ENCODE assay signal across 8 mouse cellular contexts in genomic region chr19:4511116-4511841, GRCm38 (mm10). TPM values are rescaled to one million over a fixed set of nuclear protein-coding genes. Genes with fewer than 3 reads are reported as not detected.
A peak's percentile ranks its signal among the peaks of the same experiment; 100 is the strongest.
DNase-seq lines count a peak whose midpoint lies in the region; ATAC-seq and TF ChIP-seq lines count a peak whose summit lies in the region.

No protein-coding gene starts in this region.

- H3K36me3 ChIP-seq in testis, adult 2 months (ENCODE audit: control insufficient read depth, insufficient read depth, low read length), result no peaks in the 10 kb centered on the region
- H3K36me3 ChIP-seq in liver, embryonic 11.5 days (ENCODE audit: control insufficient read depth, insufficient read depth, low read length), result no peaks in the 10 kb centered on the region
- H3K36me3 ChIP-seq in stomach, postnatal 0 days (ENCODE audit: control insufficient read depth, insufficient read depth, low read length), result no peaks in the 10 kb centered on the region; the same call in 1 of the 2 replicates

- no peak for TF ChIP-seq CTCF in cerebellum, adult 2 months (IDR thresholded peaks at IDR 0.05; ENCODE audit: borderline replicate concordance, insufficient read depth, low read depth, low read length)
- no peak for TF ChIP-seq CTCF in testis, adult 2 months (IDR thresholded peaks at IDR 0.05; ENCODE audit: control insufficient read depth, insufficient read depth, insufficient replicate concordance, low read depth, low read length)
- TF ChIP-seq CTCF in stomach, postnatal 0 days (IDR thresholded peaks at IDR 0.05; ENCODE audit: low read depth), result no peak

- DNase-seq in cerebellum, adult 2 months, result no peak
- no peak for DNase-seq in cerebellum, adult 11-12 months
- no peak for DNase-seq in testis, postnatal 14 days (ENCODE audit: low spot score)
- DNase-seq in liver, embryonic 11.5 days (ENCODE audit: low spot score), result no peak
- DNase-seq in stomach, postnatal 0 days (ENCODE audit: low spot score), result peak; percentile 30
- no peak for DNase-seq in urinary bladder, postnatal 10 days (ENCODE audit: low spot score)
- no peak for DNase-seq in ovary, postnatal 14 days (ENCODE audit: low spot score)

- 7% methylated on average over 13 of the region's 13 CpGs for WGBS in cerebellum, adult 2 months
- WGBS in liver, embryonic 11.5 days, result 11% methylated on average over 13 of the region's 13 CpGs
- WGBS in stomach, postnatal 0 days, result 10% methylated on average over 13 of the region's 13 CpGs

- no peak for TF ChIP-seq EP300 in stomach, postnatal 0 days (optimal IDR thresholded peaks at IDR 0.05)

- H3K4me1 ChIP-seq in cerebellum, adult 2 months (ENCODE audit: control insufficient read depth, insufficient read depth, low read length), result peaks cover 3% of the 10 kb centered on the region; the same call in 1 of the 2 replicates
- peaks cover 5% of the 10 kb centered on the region for H3K4me1 ChIP-seq in testis, adult 2 months (ENCODE audit: control insufficient read depth, insufficient read depth, low read length)
- H3K4me1 ChIP-seq in liver, embryonic 11.5 days (replicated peaks; ENCODE audit: control insufficient read depth, insufficient read depth, low read length), result peaks cover 12% of the 10 kb centered on the region; the same call in 1 of the 2 replicates
- no peaks in the 10 kb centered on the region for H3K4me1 ChIP-seq in stomach, postnatal 0 days (replicated peaks; ENCODE audit: control insufficient read depth, insufficient read depth)

- no peak for ATAC-seq in liver, embryonic 11.5 days (replicated peaks; ENCODE audit: low FRiP score)
- ATAC-seq in stomach, postnatal 0 days (ENCODE audit: low FRiP score, low TSS enrichment), result no peak

- peak overlapping the region; percentile 53 for H3K9ac ChIP-seq in liver, embryonic 11.5 days (ENCODE audit: low read depth, low read length)
- peak overlapping the region; percentile 64 for H3K9ac ChIP-seq in stomach, postnatal 0 days (ENCODE audit: low read length)

- no peak overlapping the region for H3K27ac ChIP-seq in cerebellum, adult 2 months (ENCODE audit: insufficient read depth, low read length)
- H3K27ac ChIP-seq in testis, adult 2 months (ENCODE audit: control insufficient read depth, insufficient read depth, low read depth, low read length), result no peak overlapping the region
- H3K27ac ChIP-seq in liver, embryonic 11.5 days (ENCODE audit: low read depth, low read length), result no peak overlapping the region
- H3K27ac ChIP-seq in stomach, postnatal 0 days (replicated peaks), result peak overlapping the region; percentile 71; the same call in 1 of the 2 replicates

- no peak for TF ChIP-seq POLR2A in cerebellum, adult 2 months (IDR thresholded peaks at IDR 0.05; ENCODE audit: borderline replicate concordance, insufficient read depth, low read length)
- TF ChIP-seq POLR2A in testis, adult 2 months (IDR thresholded peaks at IDR 0.05; ENCODE audit: control insufficient read depth, low read depth, low read length), result no peak

- H3K27me3 ChIP-seq in cerebellum, adult 2 months (ENCODE audit: control insufficient read depth, insufficient read depth, low read length), result no peaks in the 10 kb centered on the region
- no peaks in the 10 kb centered on the region for H3K27me3 ChIP-seq in testis, adult 2 months (ENCODE audit: control insufficient read depth, insufficient read depth, low read length)
- 0 out of 2 replicates have a peak, but pooled peaks cover 3% of the 10 kb centered on the region for H3K27me3 ChIP-seq in liver, embryonic 11.5 days (replicated peaks; ENCODE audit: control insufficient read depth, insufficient read depth, low read length)
- H3K27me3 ChIP-seq in stomach, postnatal 0 days (ENCODE audit: control insufficient read depth, insufficient read depth, low read length), result no peaks in the 10 kb centered on the region

- no peaks in the 10 kb centered on the region for H3K9me3 ChIP-seq in liver, embryonic 11.5 days (ENCODE audit: control insufficient read depth, low read length)
- H3K9me3 ChIP-seq in stomach, postnatal 0 days (ENCODE audit: control insufficient read depth, low read length), result no peaks in the 10 kb centered on the region

- H3K4me3 ChIP-seq in cerebellum, adult 2 months (replicated peaks; ENCODE audit: insufficient read depth, low read depth, low read length), result peak overlapping the region; percentile 68
- 0 out of 2 replicates have a peak overlapping the region, but pooled peaks have one; percentile 2 for H3K4me3 ChIP-seq in testis, adult 2 months (ENCODE audit: control insufficient read depth, low read depth, low read length)
- peak overlapping the region; percentile 72 for H3K4me3 ChIP-seq in liver, embryonic 11.5 days (ENCODE audit: low read depth, low read length)
- peak overlapping the region; percentile 70 for H3K4me3 ChIP-seq in stomach, postnatal 0 days (ENCODE audit: low read depth, low read length)

- H3K4me2 ChIP-seq in liver, embryonic 11.5 days, result peak overlapping the region; percentile 77
- H3K4me2 ChIP-seq in stomach, postnatal 0 days (replicated peaks; ENCODE audit: low read depth), result peak overlapping the region; percentile 92

RNA-seq across cellular contexts. Expression of gene Pcx, which starts 1.0 kb away (rescaled TPM):
- polyA plus RNA-seq in cerebellum, adult 2 months (2012; rRNA removed), result 59.7 and 61.4 TPM in 2 replicates
- polyA plus RNA-seq in testis, adult 2 months (2012; rRNA removed), result 14.3 and 15.2 TPM in 2 replicates
- polyA plus RNA-seq in liver, embryonic 11.5 days (2014; fragmentation: Nextera tagmentation; extraction: Ambion mirVana), result 18.6 and 21.0 TPM in 2 replicates
- polyA plus RNA-seq in stomach, postnatal 0 days (2015; fragmentation: Nextera tagmentation; extraction: Ambion mirVana), result 28.9 and 33.9 TPM in 2 replicates

RNA-seq across cellular contexts. Expression of gene 2010003K11Rik, which starts 12.9 kb away (rescaled TPM):
- not detected in 2 replicates for polyA plus RNA-seq in cerebellum, adult 2 months (2012; rRNA removed)
- 0.94 and 0.95 TPM in 2 replicates for polyA plus RNA-seq in testis, adult 2 months (2012; rRNA removed)
- polyA plus RNA-seq in liver, embryonic 11.5 days (2014; fragmentation: Nextera tagmentation; extraction: Ambion mirVana), result 0.14 TPM in 1 of 2 replicates, not detected in the other
- 0.74 and 1.5 TPM in 2 replicates for polyA plus RNA-seq in stomach, postnatal 0 days (2015; fragmentation: Nextera tagmentation; extraction: Ambion mirVana)

RNA-seq across cellular contexts. Expression of gene Syt12, which starts 34.0 kb away (rescaled TPM):
- 82.4 and 104 TPM in 2 replicates for polyA plus RNA-seq in cerebellum, adult 2 months (2012; rRNA removed)
- polyA plus RNA-seq in testis, adult 2 months (2012; rRNA removed), result 0.79 and 1.6 TPM in 2 replicates
- polyA plus RNA-seq in liver, embryonic 11.5 days (2014; fragmentation: Nextera tagmentation; extraction: Ambion mirVana), result 0.26 and 0.27 TPM in 2 replicates
- 1.9 and 2.5 TPM in 2 replicates for polyA plus RNA-seq in stomach, postnatal 0 days (2015; fragmentation: Nextera tagmentation; extraction: Ambion mirVana)

Comparison
In these comparisons a context has a peak if more than half of its experiments do, and no peak if none do; other contexts are left out.
1. H3K4me3 ChIP-seq: peak in every context shown above with its lines; median percentile 72 in liver, embryonic 11.5 days; 70 in stomach, postnatal 0 days; 68 in cerebellum, adult 2 months; 2 in testis, adult 2 months.
2. RNA of gene Syt12, which starts 34.0 kb away (polyA plus RNA-seq): 82.4 to 104 TPM in cerebellum, adult 2 months; 1.9 to 2.5 TPM in stomach, postnatal 0 days, 0.79 to 1.6 TPM in testis, adult 2 months and 0.26 to 0.27 TPM in liver, embryonic 11.5 days; every median in the first group is over 10 times any median in the second.